Mouse (Mus musculus): Measurements from ENCODE around the gene Vmn2r84.

DNA sequence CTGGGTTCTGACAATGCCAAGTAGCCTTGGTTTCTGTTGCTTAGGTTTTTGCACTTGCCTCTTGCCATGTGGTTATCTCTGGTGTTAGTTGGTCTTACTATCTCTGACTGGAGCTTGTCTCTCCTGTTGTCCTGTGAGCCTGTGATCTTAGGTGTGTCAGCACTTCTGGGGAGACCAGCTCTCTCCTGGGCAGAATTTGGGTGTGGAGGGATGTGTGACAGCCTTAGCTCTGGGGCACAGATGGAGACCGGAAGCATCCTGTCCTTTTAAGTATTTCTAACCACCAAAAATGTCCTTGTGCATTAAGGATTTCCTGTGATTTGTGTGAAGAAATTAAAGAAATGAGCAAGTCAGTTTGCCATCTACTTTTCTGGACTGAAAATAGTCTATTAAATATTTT lies 50.1 kb downstream of the Vmn2r84 start:
- TF ChIP-seq CTCF (IDR thresholded peaks at IDR 0.05; ENCODE audit: insufficient read depth, low read depth, low read length), result no peak
- TF ChIP-seq POLR2A (IDR thresholded peaks at IDR 0.05; ENCODE audit: insufficient read depth, low read depth, low read length), result no peak
